Mouse (Mus musculus): ENCODE data around the gene 9930104L06Rik.
"Not testable (repeated sequence)": the region's sequence is repeated elsewhere in the genome, so short reads cannot be mapped to it uniquely, and the experiment has no call there.

The 9930104L06Rik gene

GRCm38 (mm10) chr4:124936613-124937471 is at the start of gene 9930104L06Rik:
9930104L06Rik (plus strand) TSS chr4:124937048.
- DNase-seq: peak; percentile 97

- no peak for DNase-seq
Measured at GRCm38 (mm10) chr4:124888702-124889101, 48.1 kb upstream of the 9930104L06Rik start.

GRCm38 (mm10) chr4:124889935-124890334 is 46.9 kb upstream of the 9930104L06Rik start:
- DNase-seq: no peak

GRCm38 (mm10) chr4:124890831-124891230 is 46.0 kb upstream of the 9930104L06Rik start:
- no peak for DNase-seq

GRCm38 (mm10) chr4:124893769-124894168 is 43.1 kb upstream of the 9930104L06Rik start:
- no peak for DNase-seq

- DNase-seq: no peak
Measured at GRCm38 (mm10) chr4:124894508-124895428, 42.1 kb upstream of the 9930104L06Rik start.

GRCm38 (mm10) chr4:124898428-124898827 is 38.4 kb upstream of the 9930104L06Rik start:
- no peak for DNase-seq

GRCm38 (mm10) chr4:124899906-124900305 is 36.9 kb upstream of the 9930104L06Rik start:
- DNase-seq: no peak

GRCm38 (mm10) chr4:124905417-124905816 is 31.4 kb upstream of the 9930104L06Rik start:
- DNase-seq: no peak

GRCm38 (mm10) chr4:124905971-124906822 is 30.7 kb upstream of the 9930104L06Rik start:
- DNase-seq: no peak

- DNase-seq: no peak
Measured at GRCm38 (mm10) chr4:124928102-124928501, 8.7 kb upstream of the 9930104L06Rik start.

GRCm38 (mm10) chr4:124939211-124939610 is 2.4 kb downstream of the 9930104L06Rik start, which contains the start of gene Cdca8:
Cdca8 (minus strand) TSS chr4:124939311.
- DNase-seq: not testable (repeated sequence)

GRCm38 (mm10) chr4:124943022-124943421 is 6.2 kb downstream of the 9930104L06Rik start:
- DNase-seq: peak; percentile 72

- no peak for DNase-seq
Measured at GRCm38 (mm10) chr4:124943781-124944180, 6.9 kb downstream of the 9930104L06Rik start.

- DNase-seq: no peak
Measured at GRCm38 (mm10) chr4:124944961-124945360, 8.1 kb downstream of the 9930104L06Rik start.

GRCm38 (mm10) chr4:124949488-124949887 is 12.6 kb downstream of the 9930104L06Rik start:
- no peak for DNase-seq

- DNase-seq: peak; percentile 11
Measured at GRCm38 (mm10) chr4:124950181-124951035, 13.6 kb downstream of the 9930104L06Rik start.

- DNase-seq: no peak
Measured at GRCm38 (mm10) chr4:124951036-124951433, 14.2 kb downstream of the 9930104L06Rik start.

- DNase-seq: no peak
Measured at GRCm38 (mm10) chr4:124953546-124953945, 16.7 kb downstream of the 9930104L06Rik start.

GRCm38 (mm10) chr4:124957284-124957683 is 20.4 kb downstream of the 9930104L06Rik start:
- DNase-seq: no peak

- DNase-seq: peak; percentile 42
Measured at GRCm38 (mm10) chr4:124959062-124959461, 22.2 kb downstream of the 9930104L06Rik start.

All from kidney, adult 9 months (tissue).